Mouse (Mus musculus) liver, adult 2 months (tissue): ENCODE measurements around the gene Opn3. TPM values are rescaled to one million over a fixed set of nuclear protein-coding genes. Genes with fewer than 3 reads are reported as not detected.

Experiments used
- DNase-seq: peaks from one replicate; pipeline ENCODE4 v3.0.0-alpha.2; 2011; ENCODE audit warnings: low read depth, low spot score; ENCODE audit errors: extremely low read depth
- H3K27ac ChIP-seq: fragments of 200-500 bp; replicated peaks from 2 replicates; pipeline ENCODE4 v1.5.1; 2012; ENCODE audit warnings: low read depth, mild to moderate bottlenecking, control low read depth, inconsistent platforms, low read length; ENCODE audit not compliant: insufficient read depth
- H3K27me3 ChIP-seq: fragments of 200-500 bp; 2 replicates; pipeline ENCODE4 v1.6.1; 2012; ENCODE audit warnings: mild to moderate bottlenecking, moderate library complexity, low read length, inconsistent platforms; ENCODE audit not compliant: control insufficient read depth, insufficient read depth
- H3K36me3 ChIP-seq: fragments of 200-500 bp; 2 replicates; pipeline ENCODE4 v1.6.1; 2012; ENCODE audit warnings: low read length, inconsistent platforms; ENCODE audit not compliant: control insufficient read depth, insufficient read depth
- H3K4me1 ChIP-seq: fragments of 200-500 bp; 2 replicates; pipeline ENCODE4 v1.6.1; 2011; ENCODE audit warnings: low read length; ENCODE audit not compliant: control insufficient read depth, insufficient read depth
- H3K4me3 ChIP-seq: fragments of 200-500 bp; 2 replicates; pipeline ENCODE4 v1.5.1; 2011; ENCODE audit warnings: low read depth, mild to moderate bottlenecking, control low read depth, low read length, moderate library complexity; ENCODE audit not compliant: insufficient read depth
- H3K79me2 ChIP-seq: fragments of 200-500 bp; 2 replicates; pipeline ENCODE4 v1.6.1; 2012; ENCODE audit warnings: inconsistent platforms, mild to moderate bottlenecking, low read length, moderate library complexity; ENCODE audit not compliant: control insufficient read depth, insufficient read depth
- H3K9ac ChIP-seq: fragments of 200-500 bp; 2 replicates; pipeline ENCODE4 v1.6.1; 2012; ENCODE audit warnings: low read depth, mild to moderate bottlenecking, control low read depth, inconsistent platforms, low read length
- CTCF ChIP-seq: fragments of 200-500 bp; IDR thresholded peaks from 2 replicates; pipeline ENCODE4 v1.5.1; 2011; ENCODE audit warnings: low read depth, low read length, control low read depth
- POLR2A ChIP-seq: fragments of 200-500 bp; IDR thresholded peaks from 2 replicates; pipeline ENCODE4 v1.6.1; 2011; ENCODE audit warnings: low read length, control low read depth; ENCODE audit not compliant: insufficient read depth; ENCODE audit errors: extremely low read depth
- WGBS: fragments of 180-500 bp; shearing (Covaris S2); methylation state at CpG from one replicate; pipeline ENCODE4 v1.1.7; 2018; 5-methylcytosine and 5-hydroxymethylcytosine counted together
- polyA plus RNA-seq: library from polyadenylated mRNA; depleted of rRNA; stranded (reverse); fragments of >200 nt; gene quantifications from 2 replicates; pipeline ENCODE4 v1.2.3, GENCODE M21; 2012; rRNA removed
- total RNA-seq: library from RNA; depleted of rRNA; stranded (reverse); fragments of >200 nt; gene quantifications from 2 replicates; pipeline ENCODE4 v1.2.3, GENCODE M21; 2014; rRNA removed

Gene Opn3
- 0.18 and 0.40 TPM in 2 replicates for total RNA-seq
- 0.21 and 0.28 TPM in 2 replicates for polyA plus RNA-seq

GRCm38 (mm10) chr1:175692246-175692996 is at the start of gene Opn3, which contains the start of gene Chml:
Gene Opn3 (minus strand): TSS chr1:175692776.
Gene Chml (minus strand): TSS chr1:175692901.
- TF ChIP-seq POLR2A (peak; percentile 78; the same call in 1 of the 2 replicates), CTCF (no peak)
- Histone ChIP-seq H3K4me1 (peaks cover 3% of the 10 kb centered on the region), H3K36me3 (peaks cover 3% of the 10 kb centered on the region; the same call in 1 of the 2 replicates), H3K79me2 (no peaks in the 10 kb centered on the region), H3K27ac (peak within 1 kb of the TSS; percentile 24; the same call in 1 of the 2 replicates), H3K4me3 (peak within 1 kb of the TSS; percentile 89), H3K27me3 (no peaks in the 10 kb centered on the region), H3K9ac (peak within 1 kb of the TSS; percentile 88)
- peak; percentile 98 for DNase-seq
- 1% methylated on average over 73 of the region's 73 CpGs for WGBS

- H3K27me3 ChIP-seq, result no peaks in the 10 kb centered on the region
- H3K9ac ChIP-seq, result no peak overlapping the region
- H3K4me3 ChIP-seq, result no peak overlapping the region
- no peaks in the 10 kb centered on the region for H3K36me3 ChIP-seq
- WGBS, result 21% methylated on average over 7 of the region's 7 CpGs
- DNase-seq, result no peak
- no peak overlapping the region for H3K27ac ChIP-seq
- H3K4me1 ChIP-seq, result no peaks in the 10 kb centered on the region
- TF ChIP-seq CTCF (no peak), POLR2A (no peak)
- no peaks in the 10 kb centered on the region for H3K79me2 ChIP-seq
Measured at GRCm38 (mm10) chr1:175725771-175726170, 33.2 kb upstream of the Opn3 start.

GRCm38 (mm10) chr1:175716832-175717231 is 24.3 kb upstream of the Opn3 start:
- TF ChIP-seq CTCF (no peak), POLR2A (no peak)
- WGBS, result 86% methylated on average over 9 of the region's 9 CpGs

GRCm38 (mm10) chr1:175712338-175712909 is 19.8 kb upstream of the Opn3 start:
- Histone ChIP-seq H3K9ac (no peak overlapping the region), H3K36me3 (no peaks in the 10 kb centered on the region), H3K27me3 (no peaks in the 10 kb centered on the region), H3K4me1 (no peaks in the 10 kb centered on the region), H3K27ac (no peak overlapping the region), H3K79me2 (no peaks in the 10 kb centered on the region), H3K4me3 (no peak overlapping the region)
- 77% methylated on average over 11 of the region's 11 CpGs for WGBS
- TF ChIP-seq POLR2A, result no peak
- no peak for DNase-seq

More at GRCm38 (mm10) chr1:175716832-175717231, 24.3 kb upstream of the Opn3 start:
- Histone ChIP-seq H3K9ac (no peak overlapping the region), H3K36me3 (no peaks in the 10 kb centered on the region), H3K27ac (no peak overlapping the region), H3K4me1 (no peaks in the 10 kb centered on the region), H3K4me3 (no peak overlapping the region), H3K27me3 (no peaks in the 10 kb centered on the region), H3K79me2 (no peaks in the 10 kb centered on the region)
- DNase-seq, result no peak

- no peak for DNase-seq
- Histone ChIP-seq H3K36me3 (no peaks in the 10 kb centered on the region), H3K27ac (no peak overlapping the region), H3K4me1 (no peaks in the 10 kb centered on the region), H3K79me2 (no peaks in the 10 kb centered on the region), H3K27me3 (no peaks in the 10 kb centered on the region), H3K4me3 (no peak overlapping the region), H3K9ac (no peak overlapping the region)
- TF ChIP-seq CTCF (no peak), POLR2A (no peak)
Measured at GRCm38 (mm10) chr1:175708013-175708412, 15.4 kb upstream of the Opn3 start.

- Histone ChIP-seq H3K27me3 (no peaks in the 10 kb centered on the region), H3K27ac (no peak overlapping the region), H3K4me1 (no peaks in the 10 kb centered on the region), H3K9ac (no peak overlapping the region), H3K36me3 (no peaks in the 10 kb centered on the region), H3K79me2 (no peaks in the 10 kb centered on the region), H3K4me3 (no peak overlapping the region)
- DNase-seq, result no peak
- TF ChIP-seq CTCF (no peak), POLR2A (no peak)
- 81% methylated on average over 5 of the region's 5 CpGs for WGBS
Measured at GRCm38 (mm10) chr1:175707599-175707998, 15.0 kb upstream of the Opn3 start.
